Mouse (Mus musculus) stomach, embryonic 16.5 days (tissue): Measurements from ENCODE around the gene Zbtb16. TPM values are rescaled to one million over a fixed set of nuclear protein-coding genes. Genes with fewer than 3 reads are reported as not detected.

Experiments
- ATAC-seq: fragments of 200-750 bp; cut with Nextera tagmentation; 2 replicates; pipeline ENCODE4 v1.8.0; 2017; ENCODE audit warnings: moderate number of reproducible peaks, moderate TSS enrichment; ENCODE audit not compliant: insufficient read depth, low FRiP score
- H3K27ac ChIP-seq: fragments of 300-500 bp; sonication (generic); 2 replicates; pipeline ENCODE4 v1.5.1; 2014; ENCODE audit warnings: low read length
- H3K27me3 ChIP-seq: fragments of 300-500 bp; sonication (generic); 2 replicates; pipeline ENCODE4 v1.6.1; 2014; ENCODE audit warnings: low read length, control low read depth, mixed read lengths; ENCODE audit not compliant: control insufficient read depth, insufficient read depth
- H3K36me3 ChIP-seq: fragments of 300-500 bp; sonication (generic); 2 replicates; pipeline ENCODE4 v1.6.1; 2014; ENCODE audit warnings: low read length; ENCODE audit not compliant: control insufficient read depth, insufficient read depth
- H3K4me1 ChIP-seq: fragments of 300-500 bp; sonication (generic); 2 replicates; pipeline ENCODE4 v1.6.1; 2014; ENCODE audit warnings: low read length, control low read depth, mixed read lengths; ENCODE audit not compliant: control insufficient read depth, insufficient read depth
- H3K4me2 ChIP-seq: fragments of 300-500 bp; sonication (generic); 2 replicates; pipeline ENCODE4 v1.6.1; 2014; ENCODE audit warnings: low read depth, low read length, mixed read lengths
- H3K4me3 ChIP-seq: fragments of 300-500 bp; sonication (generic); replicated peaks from 2 replicates; pipeline ENCODE4 v1.5.1; 2014; ENCODE audit warnings: mild to moderate bottlenecking, low read length
- H3K9ac ChIP-seq: fragments of 300-500 bp; sonication (generic); 2 replicates; pipeline ENCODE4 v1.6.1; 2014; ENCODE audit warnings: low read length
- H3K9me3 ChIP-seq: fragments of 300-500 bp; sonication (generic); replicated peaks from 2 replicates; pipeline ENCODE4 v1.6.1; 2016; ENCODE audit warnings: low read length, control low read depth; ENCODE audit not compliant: control insufficient read depth
- WGBS: fragments of 180-500 bp; shearing (Covaris S2); extraction: QIAGEN DNeasy Blood & Tissue Kit; methylation state at CpG from one replicate; pipeline ENCODE4 v1.1.7; 2014; 5-methylcytosine and 5-hydroxymethylcytosine counted together
- polyA plus RNA-seq: library from polyadenylated mRNA; unstranded; fragments of >200 nt; fragmentation: Nextera tagmentation; extraction: Ambion mirVana; gene quantifications from 2 replicates; pipeline ENCODE4 v1.2.1, GENCODE M21; 2015

Zbtb16 gene
- polyA plus RNA-seq, 1 experiment from 2014 or later = 5.1 TPM

DNA sequence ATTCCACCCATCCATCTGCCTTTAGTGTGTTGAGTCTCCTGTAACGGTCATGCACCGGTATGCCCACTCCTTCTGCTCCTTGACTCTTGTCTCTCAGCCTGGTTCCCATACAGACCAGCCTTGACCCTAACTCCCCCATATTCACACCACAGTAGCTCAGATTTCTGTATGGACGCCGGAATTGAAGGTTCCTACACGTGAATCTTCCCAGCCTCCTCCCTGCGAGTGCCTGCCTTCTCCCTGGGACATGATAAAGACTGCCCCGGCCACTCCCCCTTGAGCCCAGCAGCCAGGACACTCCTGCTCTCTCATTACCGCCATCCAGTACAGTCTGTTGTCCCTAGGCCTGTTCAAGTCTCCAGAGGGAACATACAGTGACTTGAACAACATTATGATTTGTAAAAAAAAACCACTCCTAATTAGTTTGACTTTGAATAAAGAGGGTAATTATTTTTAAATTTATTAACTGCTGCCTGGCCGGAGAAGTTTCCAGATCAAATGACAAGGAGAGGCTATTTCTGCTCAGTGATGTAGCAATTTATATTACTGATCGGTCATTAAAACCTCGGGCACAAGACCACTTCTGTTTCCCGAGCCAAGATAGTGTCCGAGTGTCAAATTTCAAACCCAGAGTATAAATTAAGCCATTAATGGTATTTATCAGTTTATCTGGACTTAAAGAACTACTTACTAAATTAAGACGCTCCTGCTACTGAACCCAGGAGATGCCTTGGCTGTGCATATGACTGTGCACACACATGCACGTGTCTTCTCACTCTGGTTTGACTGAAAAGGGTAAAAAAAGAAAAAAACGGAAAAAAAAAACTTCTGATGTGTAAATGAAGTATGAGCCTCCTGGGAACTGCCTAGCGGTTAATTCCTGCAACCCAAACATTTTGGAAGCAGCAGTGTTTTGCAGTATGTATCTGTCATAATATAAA, 125.4 kb downstream of the Zbtb16 start:
- Histone ChIP-seq H3K4me2 (no peak overlapping the region), H3K4me3 (no peak overlapping the region), H3K9ac (no peak overlapping the region), H3K27me3 (no peaks in the 10 kb centered on the region), H3K36me3 (no peaks in the 10 kb centered on the region), H3K9me3 (no peaks in the 10 kb centered on the region), H3K27ac (no peak overlapping the region), H3K4me1 (peaks cover 9% of the 10 kb centered on the region; the same call in 1 of the 2 replicates)
- ATAC-seq = no peak
- WGBS = 33% methylated on average over 17 of the region's 17 CpGs

DNA sequence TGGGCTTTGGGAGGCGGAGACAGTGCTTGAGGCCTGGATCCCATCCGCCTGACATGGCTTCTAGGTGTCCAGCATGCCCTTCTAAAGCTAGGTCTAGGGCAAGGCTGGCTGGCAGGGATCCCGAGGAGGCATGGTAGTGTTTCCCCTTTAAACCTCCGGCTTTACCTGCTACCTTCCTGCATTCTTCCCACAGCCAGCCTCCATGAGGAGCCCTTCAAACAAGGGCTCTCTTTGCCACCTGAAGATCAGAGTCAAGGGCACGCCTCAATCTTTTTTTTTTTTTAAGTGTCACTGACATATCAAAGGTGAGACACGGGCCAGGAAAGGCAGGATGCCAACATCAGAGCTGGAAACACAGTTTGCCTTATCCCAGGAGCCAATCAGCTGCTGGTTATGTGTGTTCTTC, 128.2 kb downstream of the Zbtb16 start:
- H3K36me3 ChIP-seq = no peaks in the 10 kb centered on the region
- H3K4me2 ChIP-seq = no peak overlapping the region
- no peaks in the 10 kb centered on the region for H3K27me3 ChIP-seq
- H3K4me1 ChIP-seq = peaks cover 9% of the 10 kb centered on the region; the same call in 1 of the 2 replicates
- WGBS = 70% methylated on average over 6 of the region's 6 CpGs
- no peaks in the 10 kb centered on the region for H3K9me3 ChIP-seq
- ATAC-seq = no peak
- peak overlapping the region; percentile 61; the same call in 1 of the 2 replicates for H3K27ac ChIP-seq
- H3K9ac ChIP-seq = no peak overlapping the region
- H3K4me3 ChIP-seq = no peak overlapping the region

DNA sequence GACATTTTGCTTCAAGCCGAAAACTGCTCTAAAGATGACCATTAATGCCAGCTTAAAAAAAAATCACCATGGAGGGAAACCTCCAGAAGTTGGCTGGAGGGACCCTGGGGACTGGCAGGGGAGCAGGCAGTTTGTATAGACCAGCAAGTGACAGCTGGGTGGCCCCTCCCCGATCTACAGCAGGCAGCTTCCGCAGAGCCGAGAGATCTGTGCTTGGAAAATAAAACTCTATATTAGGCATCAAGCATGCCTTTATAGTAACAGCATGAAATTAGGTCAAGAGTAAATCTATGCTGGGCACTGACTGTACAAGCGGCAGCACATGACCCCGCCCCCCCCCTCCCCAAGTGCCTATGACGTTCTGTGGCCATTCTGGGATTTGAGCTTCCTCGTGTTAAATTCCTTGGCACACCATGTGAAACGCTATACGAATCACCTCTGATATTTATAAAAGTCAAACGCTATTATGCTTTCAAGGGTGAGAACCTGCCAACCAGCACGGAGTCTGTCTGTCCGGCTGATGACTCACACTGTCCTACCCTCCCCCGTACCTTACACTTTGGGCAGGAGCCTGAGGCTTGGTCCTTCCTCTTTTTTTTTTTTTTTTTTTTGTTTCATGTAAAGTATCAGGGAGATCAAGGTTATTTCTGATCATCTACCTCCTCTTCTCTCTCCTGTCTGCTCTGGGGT, 128.7 kb downstream of the Zbtb16 start:
- Histone ChIP-seq H3K36me3 (no peaks in the 10 kb centered on the region), H3K9ac (0 out of 2 replicates have a peak overlapping the region, but pooled peaks have one; percentile 41), H3K27ac (peak overlapping the region; percentile 61), H3K4me3 (no peak overlapping the region), H3K4me1 (peaks cover 9% of the 10 kb centered on the region; the same call in 1 of the 2 replicates), H3K27me3 (no peaks in the 10 kb centered on the region), H3K9me3 (no peaks in the 10 kb centered on the region), H3K4me2 (no peak overlapping the region; the same call in 1 of the 2 replicates)
- peak; percentile 60; the same call in 1 of the 2 replicates for ATAC-seq
- WGBS = 36% methylated on average over 14 of the region's 14 CpGs

DNA sequence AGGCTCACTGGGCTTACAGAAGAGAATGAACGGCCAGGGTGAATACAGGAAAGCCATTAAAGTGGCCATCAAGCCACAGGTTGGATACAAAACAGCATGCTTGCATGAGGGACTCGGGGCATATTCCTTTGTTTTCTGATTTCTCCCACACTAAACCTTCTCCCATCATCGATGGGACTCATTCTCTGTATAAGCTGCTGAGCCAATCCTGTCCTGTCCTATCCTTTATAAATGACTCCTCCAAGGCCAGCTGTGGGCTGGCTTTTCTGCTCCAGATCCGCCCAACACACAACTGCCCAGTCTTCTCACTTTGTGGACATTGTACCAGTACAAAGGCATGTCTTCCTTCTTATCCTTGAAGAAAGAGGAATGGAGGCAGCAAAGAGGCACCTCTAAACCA, 134.7 kb downstream of the Zbtb16 start:
- H3K36me3 ChIP-seq = no peaks in the 10 kb centered on the region
- no peak overlapping the region for H3K27ac ChIP-seq
- no peaks in the 10 kb centered on the region for H3K4me1 ChIP-seq
- H3K27me3 ChIP-seq = no peaks in the 10 kb centered on the region; the same call in 1 of the 2 replicates
- H3K9me3 ChIP-seq = no peaks in the 10 kb centered on the region
- no peak for ATAC-seq
- H3K9ac ChIP-seq = no peak overlapping the region
- H3K4me3 ChIP-seq = no peak overlapping the region
- WGBS = 67% methylated on average over 4 of the region's 4 CpGs
- no peak overlapping the region for H3K4me2 ChIP-seq

DNA sequence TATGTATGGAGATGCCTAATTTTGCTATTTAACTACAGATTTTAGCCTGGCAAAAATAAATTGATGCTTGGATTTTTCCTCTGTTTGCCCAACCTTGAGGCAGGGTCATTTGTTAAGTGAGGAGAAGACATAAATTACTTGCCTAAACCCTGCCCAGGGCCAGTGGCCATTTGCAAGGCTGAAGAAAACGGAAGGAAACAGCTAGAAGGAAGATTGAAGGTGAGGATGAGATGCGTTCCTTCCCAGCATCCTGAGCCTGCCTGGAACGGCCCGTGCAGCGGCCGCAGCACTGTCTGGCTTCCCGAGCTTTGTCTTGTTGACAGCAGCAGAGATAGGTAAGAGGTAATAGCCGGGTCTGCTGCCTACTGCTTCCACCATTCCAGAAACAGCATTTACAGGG, 135.2 kb downstream of the Zbtb16 start:
- no peaks in the 10 kb centered on the region for H3K9me3 ChIP-seq
- ATAC-seq = no peak
- WGBS = 33% methylated on average over 8 of the region's 8 CpGs

DNA sequence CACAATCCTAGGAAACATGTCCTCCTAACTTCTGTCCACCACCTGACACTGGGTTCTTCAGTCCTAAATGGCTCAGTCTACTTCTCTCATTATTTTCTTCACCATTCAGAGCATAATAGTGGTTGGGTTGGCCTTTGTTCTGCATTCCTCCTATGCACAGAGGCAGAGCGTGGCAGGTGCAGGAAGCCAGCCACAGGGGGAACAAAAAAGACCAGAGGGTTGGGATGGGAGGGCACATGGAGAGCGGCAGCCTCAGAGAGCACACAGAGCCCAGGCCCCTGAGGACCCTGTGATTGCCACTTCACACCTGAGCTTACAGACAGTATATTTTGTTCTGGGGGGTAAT, 138.6 kb downstream of the Zbtb16 start:
- no peak overlapping the region for H3K4me3 ChIP-seq
- WGBS = 64% methylated on average over 2 of the region's 2 CpGs
- H3K36me3 ChIP-seq = no peaks in the 10 kb centered on the region
- H3K9ac ChIP-seq = no peak overlapping the region
- H3K4me2 ChIP-seq = no peak overlapping the region
- no peaks in the 10 kb centered on the region for H3K9me3 ChIP-seq
- no peaks in the 10 kb centered on the region; the same call in 1 of the 2 replicates for H3K27me3 ChIP-seq
- H3K27ac ChIP-seq = no peak overlapping the region
- H3K4me1 ChIP-seq = 0 out of 2 replicates have a peak, but pooled peaks cover 8% of the 10 kb centered on the region
- ATAC-seq = no peak

More for the DNA sequence above, 135.2 kb downstream of the Zbtb16 start:
- Histone ChIP-seq H3K4me3 (no peak overlapping the region), H3K27ac (no peak overlapping the region), H3K4me2 (no peak overlapping the region), H3K9ac (no peak overlapping the region), H3K27me3 (no peaks in the 10 kb centered on the region; the same call in 1 of the 2 replicates), H3K36me3 (no peaks in the 10 kb centered on the region), H3K4me1 (no peaks in the 10 kb centered on the region)

DNA sequence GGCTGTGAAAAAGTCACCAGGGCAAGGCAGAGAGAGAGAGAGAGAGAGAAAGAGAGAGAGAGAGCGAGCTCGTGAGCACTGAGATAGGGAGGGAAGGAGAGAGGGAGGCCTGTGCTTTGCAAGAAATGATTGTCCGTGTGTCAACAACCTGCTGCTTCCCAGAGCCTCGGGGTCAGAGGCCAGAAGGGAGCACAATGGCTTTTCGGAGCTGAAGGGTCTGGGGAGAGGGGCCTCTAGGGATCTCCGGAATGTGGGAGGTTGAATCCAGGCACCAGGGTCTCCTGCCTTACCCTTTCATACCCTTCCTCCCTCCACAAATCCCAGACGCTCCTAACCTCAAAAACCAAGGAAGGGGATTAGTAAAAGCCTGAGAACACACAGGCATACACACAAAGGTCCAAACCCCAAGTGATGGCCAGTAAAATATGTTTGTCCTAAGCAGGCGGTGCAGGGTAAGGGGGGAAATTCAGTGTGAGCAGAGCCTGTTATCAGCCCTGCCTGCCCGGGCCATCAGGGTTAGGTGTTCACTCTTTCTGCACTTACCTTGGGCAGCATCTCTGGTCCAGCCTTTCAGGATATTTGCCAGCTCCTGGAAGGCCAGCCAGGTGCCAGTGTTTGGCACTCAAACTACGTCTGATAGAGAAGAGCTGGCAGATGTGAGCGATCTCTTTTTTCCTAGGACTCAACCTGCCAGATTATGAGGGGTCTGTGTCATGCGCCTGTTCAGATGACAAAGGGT, 139.1 kb downstream of the Zbtb16 start:
- Histone ChIP-seq H3K36me3 (no peaks in the 10 kb centered on the region), H3K4me3 (no peak overlapping the region), H3K4me1 (0 out of 2 replicates have a peak, but pooled peaks cover 8% of the 10 kb centered on the region), H3K4me2 (no peak overlapping the region), H3K27me3 (no peaks in the 10 kb centered on the region; the same call in 1 of the 2 replicates), H3K9ac (no peak overlapping the region), H3K9me3 (no peaks in the 10 kb centered on the region), H3K27ac (no peak overlapping the region)
- WGBS = 41% methylated on average over 12 of the region's 12 CpGs
- ATAC-seq = no peak

DNA sequence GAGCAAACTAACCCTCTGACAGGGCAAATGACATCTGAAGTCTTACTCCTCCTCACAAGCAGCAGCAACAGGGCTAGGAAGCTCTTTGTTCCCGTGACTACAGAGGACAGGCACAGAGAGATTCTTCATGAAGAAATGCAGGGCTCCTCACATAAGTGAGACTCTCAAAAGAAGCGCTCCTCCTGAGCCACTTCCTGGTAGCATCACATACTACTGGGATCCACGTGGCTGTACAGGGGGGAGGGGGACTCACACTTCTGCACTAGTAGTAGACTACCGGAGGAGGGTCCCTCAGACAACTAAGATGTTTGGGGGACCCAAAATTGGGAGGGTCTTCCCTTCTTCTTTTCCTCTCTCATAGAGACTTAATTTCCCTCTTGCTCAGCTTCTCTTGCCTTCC, 139.7 kb downstream of the Zbtb16 start:
- Histone ChIP-seq H3K4me2 (no peak overlapping the region), H3K9ac (no peak overlapping the region), H3K4me1 (0 out of 2 replicates have a peak, but pooled peaks cover 8% of the 10 kb centered on the region), H3K27ac (no peak overlapping the region), H3K9me3 (no peaks in the 10 kb centered on the region), H3K4me3 (no peak overlapping the region), H3K36me3 (no peaks in the 10 kb centered on the region), H3K27me3 (no peaks in the 10 kb centered on the region; the same call in 1 of the 2 replicates)
- WGBS = 47% methylated on average over 4 of the region's 4 CpGs
- no peak for ATAC-seq
